Mouse (Mus musculus): ENCODE measurements around the gene Zfp276.
"Not testable (repeated sequence)": the region's sequence is repeated elsewhere in the genome, so short reads cannot be mapped to it uniquely, and the experiment has no call there.

Gene Zfp276

GRCm38 (mm10) chr8:123254099-123254885 lies at the start of gene Zfp276, which contains the start of gene Vps9d1:
Gene Zfp276 (plus strand): TSS chr8:123254195.
Gene Vps9d1 (minus strand): TSS chr8:123254348.
- peak; percentile 85 for DNase-seq

DNA sequence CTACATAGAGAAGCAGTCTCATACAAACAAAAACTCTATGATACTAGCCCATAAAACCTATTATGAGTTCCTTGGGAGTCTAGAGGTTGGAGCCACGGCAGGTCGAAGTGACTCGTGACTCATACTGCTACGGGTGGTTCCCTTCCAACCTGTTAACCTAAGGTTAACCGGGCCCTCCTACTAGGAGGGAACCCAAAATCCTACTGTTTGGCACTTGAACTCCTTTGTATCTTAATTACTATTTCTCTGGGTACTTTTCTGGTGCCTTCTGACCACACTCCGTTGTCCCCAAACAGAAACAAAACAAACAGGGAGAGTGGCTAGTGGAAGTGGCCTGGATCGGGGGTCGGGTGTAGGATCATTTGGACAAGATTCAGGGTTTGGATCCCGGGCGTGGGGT lies 42.1 kb upstream of the Zfp276 start:
- no peak for DNase-seq

GRCm38 (mm10) chr8:123212321-123213117 lies 41.5 kb upstream of the Zfp276 start, which contains the start of the genes Chmp1a and Spata33:
Gene Chmp1a (minus strand): TSS chr8:123212763.
Gene Spata33 (plus strand): TSS chr8:123212832.
- DNase-seq = peak; percentile 94

DNA sequence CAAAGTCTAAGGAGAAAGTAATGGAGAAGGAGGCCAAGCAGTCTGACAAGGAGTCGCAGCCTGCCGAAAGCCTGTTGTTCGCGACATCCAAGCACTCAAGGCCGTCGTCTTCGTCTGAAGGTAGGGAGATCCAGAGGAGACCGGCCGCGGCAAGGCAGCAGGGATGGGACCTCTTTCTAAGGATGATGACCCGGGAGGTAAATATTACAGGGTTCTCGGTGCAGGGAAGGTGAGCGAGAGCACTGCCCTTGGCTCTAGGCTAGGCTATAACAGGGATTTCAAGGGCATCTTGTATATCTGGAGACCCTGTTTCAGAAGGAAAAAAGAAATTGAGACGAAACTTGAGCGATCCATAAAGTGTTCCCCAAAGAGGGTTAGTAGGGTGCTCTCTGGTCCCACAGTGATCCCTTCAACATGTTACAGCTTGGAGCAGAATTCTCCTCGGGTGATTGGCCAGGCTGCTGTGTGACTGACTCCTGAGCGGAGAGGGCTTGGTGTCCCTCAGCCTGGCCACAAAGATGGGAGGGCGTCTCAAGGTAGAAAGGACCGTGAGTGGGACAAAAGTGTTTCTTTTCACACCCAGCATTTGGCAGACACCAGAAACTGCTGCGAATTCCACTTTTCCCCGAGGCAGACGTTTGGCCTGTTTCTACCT lies 40.8 kb upstream of the Zfp276 start:
- no peak for DNase-seq

- no peak for DNase-seq
Measured at GRCm38 (mm10) chr8:123215430-123215829, 38.6 kb upstream of the Zfp276 start.

DNA sequence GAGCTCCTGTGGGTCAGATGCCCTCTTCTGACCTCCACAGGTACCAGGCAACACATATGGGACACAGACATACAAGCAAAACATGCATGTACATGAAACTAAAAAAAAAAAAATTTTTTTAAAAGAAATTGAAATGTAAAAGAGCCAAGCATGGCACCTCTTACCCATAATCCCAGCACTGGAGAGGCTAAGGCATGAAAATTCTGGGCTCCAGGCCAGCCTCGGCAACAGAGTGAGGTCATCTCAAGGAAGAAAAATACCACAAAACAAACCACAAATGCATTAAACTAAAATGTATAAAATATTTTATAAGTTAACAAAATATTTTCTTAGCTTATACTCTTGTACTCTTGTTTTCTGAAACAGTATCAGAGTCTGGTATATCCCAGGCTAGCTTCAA lies 33.1 kb upstream of the Zfp276 start:
- DNase-seq = no peak

GRCm38 (mm10) chr8:123224278-123225266 lies 29.4 kb upstream of the Zfp276 start, which contains the start of gene Cdk10:
Gene Cdk10 (plus strand): TSS chr8:123224842.
- peak; percentile 96 for DNase-seq

DNA sequence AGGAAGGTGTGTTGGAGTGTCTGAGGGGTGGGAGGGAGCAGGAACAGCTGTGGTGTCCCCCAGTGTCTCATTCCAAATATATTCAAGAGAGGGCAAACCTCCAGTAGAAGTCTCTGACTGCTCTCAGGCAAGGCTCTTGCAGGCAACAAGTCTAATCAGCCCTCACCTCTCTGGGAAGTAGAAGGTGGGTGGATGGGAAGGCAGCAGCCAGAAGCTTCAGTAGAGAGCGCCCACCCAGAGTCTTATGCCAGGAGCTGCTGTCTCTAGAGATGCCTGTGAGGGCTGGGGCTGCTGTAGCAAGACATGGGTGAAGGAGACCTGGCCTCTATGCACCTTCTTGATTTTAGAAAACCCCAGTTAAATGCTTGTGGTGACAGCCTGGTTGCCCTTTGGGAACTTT lies 25.6 kb upstream of the Zfp276 start:
- DNase-seq = no peak

DNA sequence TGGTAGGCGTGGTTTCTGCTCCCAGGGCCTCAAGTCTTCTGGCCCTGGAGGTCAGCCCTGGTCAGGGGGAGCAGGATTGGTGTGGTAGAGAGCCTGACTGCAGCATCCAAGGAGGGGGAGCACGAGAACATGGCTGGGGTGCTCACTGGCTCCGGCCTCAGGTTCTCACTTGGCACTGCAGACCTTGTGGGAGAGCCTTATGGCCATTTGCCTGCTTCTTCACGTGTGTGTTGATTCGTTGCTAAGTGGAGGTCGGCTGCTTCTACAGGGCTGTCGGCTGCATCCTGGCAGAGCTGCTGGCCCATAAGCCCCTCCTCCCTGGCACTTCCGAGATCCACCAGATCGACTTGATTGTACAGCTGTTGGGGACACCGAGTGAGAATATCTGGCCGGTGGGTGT lies 23.7 kb upstream of the Zfp276 start:
- not testable (repeated sequence) for DNase-seq

DNA sequence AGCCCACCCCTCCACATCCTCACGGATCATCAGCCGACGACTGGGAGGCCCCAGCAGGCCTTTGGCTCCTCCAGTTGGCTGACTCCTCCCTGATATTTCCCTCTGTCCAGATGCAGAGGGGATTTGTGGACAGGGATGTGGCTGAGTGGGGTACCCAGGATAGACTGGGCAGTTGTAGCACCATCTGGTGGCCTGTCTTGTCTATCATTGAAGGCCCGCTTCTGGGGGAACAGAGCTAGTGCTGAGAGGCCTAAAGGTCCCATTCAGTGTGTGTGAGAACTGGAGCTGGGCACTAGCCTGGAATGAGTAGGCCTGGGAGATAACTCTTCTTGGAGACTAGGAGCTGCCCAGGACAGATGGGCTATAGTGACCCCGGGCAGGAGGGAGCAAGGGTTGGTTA lies 22.3 kb upstream of the Zfp276 start:
- DNase-seq = no peak

- no peak for DNase-seq
Measured at GRCm38 (mm10) chr8:123232553-123232952, 21.4 kb upstream of the Zfp276 start.

- DNase-seq = no peak
Measured at GRCm38 (mm10) chr8:123233300-123233699, 20.7 kb upstream of the Zfp276 start.

DNA sequence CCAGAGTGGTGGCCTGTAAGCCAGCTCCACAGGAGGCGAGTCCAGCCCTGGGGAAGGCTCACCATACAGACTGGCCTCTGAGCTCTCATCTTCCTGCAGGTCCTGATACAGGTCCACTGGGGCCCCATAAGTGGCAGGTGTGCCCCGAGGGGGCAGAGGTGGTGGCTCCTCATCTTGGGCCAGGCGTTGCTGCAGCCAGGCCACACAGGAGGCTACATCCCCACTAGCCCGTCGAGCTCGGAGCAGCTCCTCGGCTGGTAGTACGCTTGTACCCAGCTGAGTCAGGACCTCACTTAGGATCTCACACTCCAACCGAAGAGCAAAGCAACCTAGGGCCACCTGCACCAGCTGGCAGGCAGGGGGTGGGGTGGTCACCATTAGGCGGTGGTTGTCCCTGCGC lies 20.2 kb upstream of the Zfp276 start:
- DNase-seq = no peak

DNA sequence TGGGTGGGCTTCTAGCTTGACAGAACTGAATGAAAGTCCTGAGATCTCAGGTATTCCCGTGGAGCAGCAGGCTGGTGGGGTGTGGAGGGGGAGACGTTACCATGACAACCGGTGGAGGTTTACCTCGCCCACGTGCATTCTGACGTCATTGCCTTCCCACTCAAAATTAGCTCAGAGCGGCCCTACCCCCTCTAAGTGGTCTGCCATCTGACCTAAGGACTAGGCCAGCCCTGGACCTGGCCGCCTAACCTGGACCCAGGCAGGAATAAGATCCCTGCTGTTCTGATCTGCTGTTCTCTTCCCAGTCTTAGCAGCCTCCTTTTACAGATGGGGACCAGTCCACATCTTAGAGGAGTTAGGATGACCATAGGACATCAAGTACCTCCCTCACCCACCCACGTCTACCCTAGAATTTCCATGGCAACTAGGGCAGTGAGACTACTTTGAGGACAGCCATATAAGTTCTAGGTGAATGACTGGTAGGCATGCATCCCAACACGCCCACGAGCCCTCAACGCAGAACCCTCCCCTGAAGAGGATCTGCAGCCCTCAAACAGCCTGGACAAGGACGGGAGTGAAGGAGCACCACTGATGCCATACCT lies 19.0 kb upstream of the Zfp276 start:
- no peak for DNase-seq

DNA sequence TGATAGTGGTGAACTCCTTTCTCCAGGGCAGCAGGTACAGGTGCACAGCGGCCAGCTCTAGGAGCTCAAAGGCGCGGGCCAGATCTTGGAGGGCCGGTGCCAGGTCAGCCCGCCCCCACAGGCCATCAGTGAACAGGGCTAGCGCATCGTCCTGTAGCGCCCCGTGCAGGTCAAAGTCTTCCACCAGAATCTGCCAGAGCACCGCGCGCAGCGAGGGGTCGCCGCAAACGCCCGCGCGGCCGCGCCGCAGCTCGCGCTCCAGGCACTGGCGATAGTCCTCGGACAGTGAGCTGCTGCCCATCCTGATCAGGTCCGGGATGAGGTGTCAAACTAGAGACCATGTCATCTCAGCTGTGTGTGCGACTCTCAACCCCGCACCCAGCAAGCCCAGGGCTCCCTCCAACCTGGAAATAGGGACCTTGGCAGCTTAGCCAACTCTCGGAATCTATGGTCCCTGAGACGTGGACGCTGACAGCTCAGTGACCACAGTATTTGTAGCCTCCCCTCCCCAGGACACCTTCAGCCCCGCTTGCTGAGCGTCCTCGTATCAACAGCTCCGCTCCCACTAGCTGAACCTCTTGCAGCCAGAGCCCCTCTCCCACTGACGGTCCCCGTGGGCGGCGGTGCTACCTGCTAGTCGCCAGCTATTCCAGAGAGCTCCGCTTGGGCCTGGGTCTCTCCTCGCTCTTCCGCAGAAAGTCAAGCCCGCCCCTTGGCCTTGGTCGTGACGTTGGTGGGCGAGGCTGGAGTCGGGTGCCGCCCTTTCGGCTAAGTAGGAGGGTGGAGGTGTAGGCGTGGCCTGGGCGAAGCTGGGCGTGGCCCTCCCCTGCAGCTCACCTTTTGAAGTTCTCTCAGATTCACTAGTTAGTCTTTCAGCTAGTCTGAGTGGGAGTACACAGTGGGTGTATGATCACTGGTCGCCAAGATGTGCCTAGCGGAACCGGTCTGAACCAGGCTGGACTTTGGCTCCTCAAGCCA lies 18.2 kb upstream of the Zfp276 start, which contains the start of gene Spata2l:
Spata2l (minus strand) TSS at position 714 of the 978 bp plus-strand sequence.
- DNase-seq = peak; percentile 92

GRCm38 (mm10) chr8:123239398-123239797 lies 14.6 kb upstream of the Zfp276 start:
- no peak for DNase-seq

GRCm38 (mm10) chr8:123242107-123242923 lies 11.7 kb upstream of the Zfp276 start:
- DNase-seq = no peak

- DNase-seq = no peak
Measured at GRCm38 (mm10) chr8:123243053-123243452, 10.9 kb upstream of the Zfp276 start.

GRCm38 (mm10) chr8:123244382-123244781 lies 9.6 kb upstream of the Zfp276 start:
- DNase-seq = no peak

All from lung, postnatal 36 days (tissue).